ENCODE assay signal across 21 mouse cellular contexts in genomic region chr6:7752885-7753611, GRCm38 (mm10). TPM values are rescaled to one million over a fixed set of nuclear protein-coding genes. Genes with fewer than 3 reads are reported as not detected.
DNase-seq lines count a peak whose midpoint lies in the region; ATAC-seq lines count a peak whose summit lies in the region.
"Had no signal": no experiment of that assay in that cellular context is flagged by ENCODE, and none has a peak within 500 bp of the region (broad histone marks: within the 10 kb centered on the region; RNA-seq: fewer than 3 reads in every experiment).

No protein-coding gene starts in this region.

- DNase-seq in ovary, adult 18-20 months (ENCODE audit: low spot score): peak; percentile 65
- no peak for DNase-seq in ovary, postnatal 14 days (ENCODE audit: low spot score)
- DNase-seq in adrenal gland, adult (ENCODE audit: inconsistent age in 2 of 2, low spot score in 1 of 2): peak; percentile 65 to 78
- no peak for DNase-seq in urinary bladder, postnatal 4 days (ENCODE audit: low spot score in 2 of 2)
- no peak for DNase-seq in gastrocnemius, postnatal 10 days
- DNase-seq: cerebellum, adult 11 months; cerebellum, postnatal 14 days; gastrocnemius, adult 2 months; heart, adult 11 months; heart, postnatal 36 days; kidney, postnatal 4 days; layer of hippocampus, adult 9-11 months; lung, embryonic 14.5 days; midbrain, embryonic 14.5 days; right cerebral cortex, postnatal 25 days; thymus, adult 2 months had no signal

- peak; percentile 69 for ATAC-seq in common myeloid progenitor, adult 5-6 weeks (replicated peaks; ENCODE audit: low read depth, poor library complexity, severe bottlenecking)
- no peak for ATAC-seq in frontal cortex, adult (ENCODE audit: low TSS enrichment)
- ATAC-seq: intestine, embryonic 16.5 days; liver, embryonic 12.5 days; Patski had no signal

RNA-seq across cellular contexts. Expression of gene Asns, which starts 60.0 kb away (rescaled TPM):
- 62.3 and 69.7 TPM in 2 replicates for total RNA-seq in common myeloid progenitor, adult 5-6 weeks (2017)
- 1 to 10 TPM; 3.3 to 7.7 TPM for total RNA-seq in gastrocnemius, postnatal 10 days (2021)

Comparison
In these comparisons a context has a peak if more than half of its experiments do, and no peak if none do; other contexts are left out.
1. DNase-seq: peak in ovary, adult 18-20 months (single experiment) and adrenal gland, adult (2 of 2); none in ovary, postnatal 14 days (single experiment), urinary bladder, postnatal 4 days (0 of 2) and gastrocnemius, postnatal 10 days (single experiment).